Mouse (Mus musculus): ENCODE data around the gene Slc18a2.

DNA sequence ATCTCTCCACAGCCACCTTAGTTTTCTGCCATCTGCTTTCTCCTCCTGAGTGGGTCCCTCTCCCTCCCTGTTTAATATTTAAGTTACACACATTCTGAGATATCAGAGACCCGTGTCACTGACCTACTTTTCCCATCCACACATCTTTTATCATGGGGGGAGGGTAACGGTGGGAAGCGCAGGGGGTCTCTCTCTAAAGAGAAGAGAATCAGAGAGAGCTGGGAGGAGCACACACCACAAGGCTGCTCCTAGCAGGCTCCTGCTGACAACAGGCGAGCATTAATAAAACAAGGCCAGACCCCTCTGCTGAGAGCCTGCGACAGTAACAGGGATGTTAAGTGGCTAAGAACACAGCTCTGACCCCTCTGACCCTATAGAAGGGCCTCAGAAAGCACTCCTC, 1.1 kb upstream of the Slc18a2 start:
- TF ChIP-seq ZC3H11A (IDR thresholded peaks at IDR 0.05; ENCODE audit: low read depth, low read length): no peak
- TF ChIP-seq POLR2A (IDR thresholded peaks at IDR 0.05; ENCODE audit: low read depth, low read length): no peak
- TF ChIP-seq KAT2A (IDR thresholded peaks at IDR 0.05; ENCODE audit: insufficient replicate concordance, low read length): no peak
- no peak for TF ChIP-seq MAX (IDR thresholded peaks at IDR 0.05; ENCODE audit: low read length)
- no peak for TF ChIP-seq UBTF (IDR thresholded peaks at IDR 0.05; ENCODE audit: low read depth, low read length)
- TF ChIP-seq CTCF (conservative IDR thresholded peaks at IDR 0.05 in 1 of 2, IDR thresholded peaks at IDR 0.05 in 1 of 2; ENCODE audit: low read depth in 2 of 2, low read length in 2 of 2): no peak
- TF ChIP-seq JUN (IDR thresholded peaks at IDR 0.05; ENCODE audit: insufficient read depth, low read depth, low read length): no peak
- no peak for TF ChIP-seq MXI1 (IDR thresholded peaks at IDR 0.05; ENCODE audit: low read depth, low read length)
- no peak for TF ChIP-seq NELFE (IDR thresholded peaks at IDR 0.05; ENCODE audit: low read depth, low read length)
- TF ChIP-seq HCFC1 (IDR thresholded peaks at IDR 0.05; ENCODE audit: low read depth, low read length): no peak

Data from CH12.LX (cell line).